Mouse (Mus musculus) heart, adult 2 months (tissue): Measurements from ENCODE around the gene Atp5c1.

Experiments used
- CTCF ChIP-seq: fragments of 200-600 bp; IDR thresholded peaks from 2 replicates; pipeline ENCODE4 v1.8.1; 2022; ENCODE audit warnings: antibody characterized with exemption, mild to moderate bottlenecking, moderate library complexity
- POLR2A ChIP-seq: fragments of 200-500 bp; IDR thresholded peaks from 2 replicates; pipeline ENCODE4 v1.6.1; 2011; ENCODE audit warnings: mild to moderate bottlenecking, low read depth, low read length, control low read depth; ENCODE audit not compliant: insufficient read depth

DNA sequence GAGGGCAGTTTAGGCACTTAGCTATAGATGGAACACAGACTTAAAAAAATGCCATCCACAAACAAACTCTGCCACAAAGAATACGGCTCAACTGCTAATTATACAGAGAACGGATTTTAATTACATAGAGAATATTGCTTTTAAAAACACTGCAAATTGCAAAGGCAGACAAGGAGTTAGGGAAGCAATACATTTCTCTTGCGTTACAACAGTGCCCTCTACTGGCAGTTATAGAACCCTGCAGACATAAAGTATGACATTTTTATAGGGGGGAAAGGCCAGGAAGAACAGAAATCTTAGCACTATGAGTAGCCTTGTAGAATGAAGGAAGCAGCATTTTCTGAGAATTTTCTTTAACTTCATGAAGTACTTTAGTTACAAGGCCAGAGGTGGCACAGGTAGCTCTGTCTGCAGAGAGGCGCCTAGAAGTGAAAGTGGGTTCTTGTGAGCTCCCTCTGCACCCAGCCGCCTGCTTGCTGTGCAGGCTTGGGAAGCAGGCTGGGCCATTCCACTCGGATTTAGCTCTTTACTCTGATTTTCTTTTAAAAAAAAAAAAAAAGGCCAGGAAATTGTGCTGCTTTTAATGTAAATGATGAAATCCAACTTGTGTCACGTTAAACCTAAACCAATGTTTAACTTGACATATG is 69.9 kb downstream of the Atp5c1 start:
- TF ChIP-seq POLR2A (no peak), CTCF (peak; percentile 89)
